Mouse (Mus musculus) limb, embryonic 11.5 days (tissue): ENCODE data around the gene Wdr24. TPM values are rescaled to one million over a fixed set of nuclear protein-coding genes. Genes with fewer than 3 reads are reported as not detected.

Source experiments
- ATAC-seq: fragments of 200-750 bp; cut with Nextera tagmentation; 2 replicates; pipeline ENCODE4 v1.8.0; 2017; ENCODE audit warnings: low read depth; ENCODE audit not compliant: insufficient number of reproducible peaks, low FRiP score, low TSS enrichment
- DNase-seq: peaks from one replicate; pipeline ENCODE4 v3.0.0-alpha.2; 2015; ENCODE audit warnings: low spot score
- H3K27ac ChIP-seq: fragments of 300-500 bp; sonication (generic); replicated peaks from 2 replicates; pipeline ENCODE4 v1.5.1; 2014; ENCODE audit warnings: low read depth, mild to moderate bottlenecking, low read length
- H3K27me3 ChIP-seq: fragments of 300-500 bp; sonication (generic); 2 replicates; pipeline ENCODE4 v1.6.1; 2014; ENCODE audit warnings: mild to moderate bottlenecking, low read length, mixed read lengths; ENCODE audit not compliant: control insufficient read depth, insufficient read depth
- H3K36me3 ChIP-seq: fragments of 300-500 bp; sonication (generic); 2 replicates; pipeline ENCODE4 v1.6.1; 2014; ENCODE audit warnings: mild to moderate bottlenecking, low read length, moderate library complexity, mixed read lengths; ENCODE audit not compliant: control insufficient read depth, insufficient read depth
- H3K4me1 ChIP-seq: fragments of 300-500 bp; sonication (generic); 2 replicates; pipeline ENCODE4 v1.6.1; 2014; ENCODE audit warnings: low read length, mixed read lengths; ENCODE audit not compliant: control insufficient read depth, insufficient read depth
- H3K4me2 ChIP-seq: fragments of 300-500 bp; sonication (generic); 2 replicates; pipeline ENCODE4 v1.6.1; 2014; ENCODE audit warnings: low read depth, mild to moderate bottlenecking, moderate library complexity; ENCODE audit not compliant: severe bottlenecking
- H3K4me3 ChIP-seq: fragments of 300-500 bp; sonication (generic); 2 replicates; pipeline ENCODE4 v1.5.1; 2014; ENCODE audit warnings: low read depth, low read length
- H3K9ac ChIP-seq: fragments of 300-500 bp; sonication (generic); 2 replicates; pipeline ENCODE4 v1.6.1; 2014; ENCODE audit warnings: mild to moderate bottlenecking, low read length
- H3K9me3 ChIP-seq: fragments of 300-500 bp; sonication (generic); 2 replicates; pipeline ENCODE4 v1.6.1; 2016; ENCODE audit warnings: low read length; ENCODE audit not compliant: control insufficient read depth
- WGBS: fragments of 180-500 bp; shearing (Covaris S2); extraction: QIAGEN DNeasy Blood & Tissue Kit; methylation state at CpG from one replicate; pipeline ENCODE4 v1.1.7; 2014; 5-methylcytosine and 5-hydroxymethylcytosine counted together
- polyA plus RNA-seq: library from polyadenylated mRNA; unstranded; fragments of >200 nt; fragmentation: Nextera tagmentation; extraction: Ambion mirVana; gene quantifications from 2 replicates; pipeline ENCODE4 v1.2.1, GENCODE M21; 2014

Wdr24 gene
- polyA plus RNA-seq, 1 experiment from 2014 or later = 27.9 TPM

DNA sequence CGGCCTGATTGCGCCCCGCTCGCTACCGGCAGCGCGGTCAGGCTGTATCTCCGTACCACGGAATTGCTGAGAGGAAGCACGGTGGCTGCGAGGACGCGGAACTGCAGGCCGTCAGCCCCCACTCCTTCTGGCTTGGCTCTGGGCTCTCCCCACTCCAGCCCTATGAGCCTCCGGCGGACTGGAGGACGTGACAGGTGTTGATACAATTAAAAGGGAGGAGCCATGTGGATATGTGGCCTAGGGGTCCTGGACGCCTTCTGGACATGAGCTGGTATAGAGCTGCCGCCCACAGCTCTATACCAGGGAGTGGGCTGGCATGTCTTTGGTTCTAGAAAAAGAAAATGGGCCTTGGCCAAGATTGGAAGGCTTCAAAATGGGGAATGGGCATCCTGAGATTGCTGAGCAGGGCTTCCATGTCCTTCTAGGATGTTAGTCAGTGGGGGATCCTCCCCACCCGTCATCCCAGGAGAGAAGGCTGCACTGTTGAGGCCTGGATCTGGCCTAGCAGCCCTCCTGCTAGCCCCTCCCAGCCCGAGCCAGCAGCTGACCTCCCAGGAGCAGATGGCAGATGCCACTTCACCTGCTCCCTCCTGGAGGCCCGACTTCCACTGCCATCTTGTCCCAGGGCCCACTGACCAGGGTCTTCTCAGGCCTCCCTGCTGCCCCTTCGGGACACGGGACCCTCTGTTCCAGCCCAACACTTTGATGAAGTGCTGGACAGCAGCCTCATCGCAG lies 13.7 kb upstream of the Wdr24 start:
- no peak for DNase-seq
- peak overlapping the region; percentile 97 for H3K4me2 ChIP-seq
- no peaks in the 10 kb centered on the region for H3K36me3 ChIP-seq
- H3K4me1 ChIP-seq = 0 out of 2 replicates have a peak, but pooled peaks cover 2% of the 10 kb centered on the region
- H3K9ac ChIP-seq = peak overlapping the region; percentile 64; the same call in 1 of the 2 replicates
- ATAC-seq = peak; percentile 14; the same call in 1 of the 2 replicates
- peaks cover 36% of the 10 kb centered on the region for H3K27me3 ChIP-seq
- 11% methylated on average over 25 of the region's 25 CpGs for WGBS
- H3K9me3 ChIP-seq = no peaks in the 10 kb centered on the region
- H3K4me3 ChIP-seq = peak overlapping the region; percentile 68
- H3K27ac ChIP-seq = no peak overlapping the region

- Histone ChIP-seq H3K36me3 (no peaks in the 10 kb centered on the region), H3K4me3 (no peak overlapping the region), H3K9ac (no peak overlapping the region), H3K4me1 (0 out of 2 replicates have a peak, but pooled peaks cover 2% of the 10 kb centered on the region), H3K9me3 (no peaks in the 10 kb centered on the region), H3K4me2 (no peak overlapping the region), H3K27ac (no peak overlapping the region), H3K27me3 (peaks cover 36% of the 10 kb centered on the region)
- DNase-seq = no peak
- ATAC-seq = no peak
- 76% methylated on average over 4 of the region's 4 CpGs for WGBS
Measured at GRCm38 (mm10) chr17:25810890-25811289, 12.5 kb upstream of the Wdr24 start.

GRCm38 (mm10) chr17:25813471-25813870 lies 10.0 kb upstream of the Wdr24 start:
- Histone ChIP-seq H3K27ac (no peak overlapping the region), H3K4me3 (no peak overlapping the region), H3K9ac (no peak overlapping the region), H3K4me1 (0 out of 2 replicates have a peak, but pooled peaks cover 2% of the 10 kb centered on the region), H3K36me3 (no peaks in the 10 kb centered on the region), H3K4me2 (no peak overlapping the region), H3K9me3 (no peaks in the 10 kb centered on the region), H3K27me3 (peaks cover 45% of the 10 kb centered on the region)
- DNase-seq (peak; percentile 97), ATAC-seq (no peak)
- WGBS = 4% methylated on average over 20 of the region's 20 CpGs

- H3K36me3 ChIP-seq = no peaks in the 10 kb centered on the region
- peaks cover 42% of the 10 kb centered on the region for H3K27me3 ChIP-seq
- no peak overlapping the region for H3K9ac ChIP-seq
- H3K4me2 ChIP-seq = no peak overlapping the region
- ATAC-seq (no peak), DNase-seq (no peak)
- no peak overlapping the region for H3K4me3 ChIP-seq
- no peak overlapping the region for H3K27ac ChIP-seq
- H3K4me1 ChIP-seq = no peaks in the 10 kb centered on the region
- 76% methylated on average over 11 of the region's 11 CpGs for WGBS
- H3K9me3 ChIP-seq = no peaks in the 10 kb centered on the region
Measured at GRCm38 (mm10) chr17:25817662-25818061, 5.8 kb upstream of the Wdr24 start.

DNA sequence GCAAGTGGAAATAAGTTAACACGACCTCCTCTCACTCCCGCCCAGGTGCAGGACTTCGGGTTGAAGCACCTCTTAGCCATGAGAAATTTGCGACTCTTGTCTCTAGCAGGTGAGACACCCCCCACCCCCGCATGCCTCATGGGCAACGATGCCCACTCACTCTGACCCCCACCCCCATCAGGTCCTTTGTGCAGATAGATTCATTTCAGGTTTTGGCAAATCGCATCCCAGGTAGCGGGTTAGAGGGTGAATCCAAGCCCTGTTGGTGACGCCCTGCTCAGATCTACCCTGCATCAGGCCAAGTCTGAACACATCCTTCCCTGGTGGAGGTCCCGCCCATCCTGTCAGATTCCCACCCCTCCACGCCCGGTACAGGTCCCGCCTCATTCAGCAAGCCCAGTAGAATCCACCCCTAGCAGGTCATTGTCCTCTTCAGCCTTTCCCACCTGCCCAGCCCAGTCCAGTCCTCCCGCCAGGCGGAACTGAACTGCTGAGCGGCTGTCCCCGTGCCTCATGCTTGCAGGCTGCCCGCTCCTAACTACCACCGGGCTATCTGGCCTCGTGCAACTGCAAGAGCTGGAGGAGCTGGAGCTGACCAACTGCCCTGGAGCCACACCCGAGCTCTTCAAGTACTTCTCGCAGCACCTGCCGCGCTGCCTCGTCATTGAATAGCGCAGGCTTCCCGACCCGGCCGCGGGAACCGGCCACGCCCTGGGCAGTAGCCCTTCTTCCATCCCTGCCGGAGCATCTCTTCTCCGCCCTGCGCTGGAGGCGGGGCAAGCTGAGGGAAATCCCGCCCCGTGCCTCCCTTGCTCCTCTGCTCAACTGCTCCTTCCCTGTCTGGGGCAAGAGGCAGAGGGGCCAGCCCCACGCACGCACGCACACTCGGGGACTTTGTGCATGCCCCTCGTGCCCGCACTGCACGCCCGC lies 4.3 kb upstream of the Wdr24 start:
- ATAC-seq (no peak), DNase-seq (no peak)
- H3K4me1 ChIP-seq = peaks cover 3% of the 10 kb centered on the region; the same call in 1 of the 2 replicates
- H3K4me2 ChIP-seq = peak overlapping the region; percentile 20
- no peaks in the 10 kb centered on the region for H3K36me3 ChIP-seq
- 5% methylated on average over 46 of the region's 46 CpGs for WGBS
- 0 out of 2 replicates have a peak overlapping the region, but pooled peaks have one; percentile 6 for H3K4me3 ChIP-seq
- peaks cover 40% of the 10 kb centered on the region for H3K27me3 ChIP-seq
- H3K27ac ChIP-seq = no peak overlapping the region
- H3K9me3 ChIP-seq = no peaks in the 10 kb centered on the region
- no peak overlapping the region for H3K9ac ChIP-seq

GRCm38 (mm10) chr17:25824362-25825142 lies 1.1 kb downstream of the Wdr24 start:
- Histone ChIP-seq H3K4me3 (peak overlapping the region; percentile 54), H3K9me3 (no peaks in the 10 kb centered on the region), H3K4me2 (peak overlapping the region; percentile 96; the same call in 1 of the 2 replicates), H3K4me1 (peaks cover 18% of the 10 kb centered on the region), H3K9ac (0 out of 2 replicates have a peak overlapping the region, but pooled peaks have one; percentile 5), H3K36me3 (peaks cover 4% of the 10 kb centered on the region; the same call in 1 of the 2 replicates), H3K27me3 (peaks cover 13% of the 10 kb centered on the region), H3K27ac (no peak overlapping the region)
- 72% methylated on average over 17 of the region's 17 CpGs for WGBS
- ATAC-seq = no peak
- no peak for DNase-seq

DNA sequence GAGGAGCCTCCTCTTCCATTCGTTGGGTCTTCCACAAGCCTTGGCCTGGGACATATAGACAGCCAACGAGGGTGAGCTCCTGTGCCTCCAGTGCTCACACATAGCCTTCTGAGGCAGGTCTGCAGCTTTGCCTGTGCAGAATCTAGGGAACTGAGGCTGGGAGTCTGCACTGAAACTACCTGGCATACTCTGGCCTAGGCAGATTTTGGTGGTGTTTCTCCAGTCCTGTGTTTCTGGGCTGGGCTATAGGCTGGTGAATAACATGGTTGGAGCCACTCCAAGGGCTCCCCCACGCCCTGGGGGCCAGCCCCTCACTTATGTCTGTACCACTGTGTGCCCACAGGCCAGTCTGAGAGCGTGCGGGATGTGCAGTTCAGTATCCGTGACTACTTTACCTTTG lies 1.9 kb downstream of the Wdr24 start:
- H3K27ac ChIP-seq = no peak overlapping the region
- ATAC-seq (no peak), DNase-seq (no peak)
- H3K36me3 ChIP-seq = peaks cover 5% of the 10 kb centered on the region; the same call in 1 of the 2 replicates
- H3K9ac ChIP-seq = no peak overlapping the region
- peaks cover 23% of the 10 kb centered on the region for H3K4me1 ChIP-seq
- peaks cover 5% of the 10 kb centered on the region for H3K27me3 ChIP-seq
- no peak overlapping the region for H3K4me3 ChIP-seq
- H3K9me3 ChIP-seq = no peaks in the 10 kb centered on the region
- no peak overlapping the region for H3K4me2 ChIP-seq
- WGBS = 88% methylated on average over 6 of the region's 6 CpGs
